Mouse (Mus musculus) embryonic facial prominence, embryonic 11.5 days (tissue): ENCODE data around the gene Slc22a5. TPM values are rescaled to one million over a fixed set of nuclear protein-coding genes. Genes with fewer than 3 reads are reported as not detected.
A peak's percentile ranks its signal among the peaks of the same experiment; 100 is the strongest.
"Not testable (repeated sequence)": the region's sequence is repeated elsewhere in the genome, so short reads cannot be mapped to it uniquely, and the experiment has no call there.

Experiments used
- ATAC-seq: fragments of 200-750 bp; cut with Nextera tagmentation; replicated peaks from 2 replicates; pipeline ENCODE4 v1.8.0; 2017; ENCODE audit warnings: low read depth; ENCODE audit not compliant: insufficient number of reproducible peaks, low FRiP score, low TSS enrichment
- DNase-seq: peaks from one replicate; pipeline ENCODE4 v3.0.0-alpha.2; 2015; ENCODE audit warnings: low spot score
- H3K27ac ChIP-seq: fragments of 300-500 bp; sonication (generic); replicated peaks from 2 replicates; pipeline ENCODE4 v1.5.1; 2014; ENCODE audit warnings: mild to moderate bottlenecking, low read depth, low read length, control low read depth
- H3K27me3 ChIP-seq: fragments of 300-500 bp; sonication (generic); 2 replicates; pipeline ENCODE4 v1.6.1; 2014; ENCODE audit warnings: mild to moderate bottlenecking, low read length, moderate library complexity, mixed read lengths; ENCODE audit not compliant: control insufficient read depth, insufficient read depth
- H3K36me3 ChIP-seq: fragments of 300-500 bp; sonication (generic); replicated peaks from 2 replicates; pipeline ENCODE4 v1.6.1; 2014; ENCODE audit warnings: low read depth, mild to moderate bottlenecking, low read length, moderate library complexity, mixed read lengths; ENCODE audit not compliant: control insufficient read depth, insufficient read depth
- H3K4me1 ChIP-seq: fragments of 300-500 bp; sonication (generic); 2 replicates; pipeline ENCODE4 v1.6.1; 2014; ENCODE audit warnings: low read length, mixed read lengths; ENCODE audit not compliant: control insufficient read depth, insufficient read depth
- H3K4me2 ChIP-seq: fragments of 300-500 bp; sonication (generic); 2 replicates; pipeline ENCODE4 v1.6.1; 2014; ENCODE audit warnings: low read depth, mild to moderate bottlenecking, control low read depth, low read length, moderate library complexity
- H3K4me3 ChIP-seq: fragments of 300-500 bp; sonication (generic); 2 replicates; pipeline ENCODE4 v1.5.1; 2014; ENCODE audit warnings: low read depth, low read length, control low read depth
- H3K9ac ChIP-seq: fragments of 300-500 bp; sonication (generic); replicated peaks from 2 replicates; pipeline ENCODE4 v1.6.1; 2014; ENCODE audit warnings: mild to moderate bottlenecking, control low read depth, low read length
- H3K9me3 ChIP-seq: fragments of 300-500 bp; sonication (generic); replicated peaks from 2 replicates; pipeline ENCODE4 v1.6.1; 2016; ENCODE audit warnings: mild to moderate bottlenecking, low read length, inconsistent platforms, mixed read lengths; ENCODE audit not compliant: control insufficient read depth
- WGBS: fragments of 180-500 bp; shearing (Covaris S2); extraction: QIAGEN DNeasy Blood & Tissue Kit; methylation state at CpG from one replicate; pipeline ENCODE4 v1.1.7; 2014; 5-methylcytosine and 5-hydroxymethylcytosine counted together
- polyA plus RNA-seq: library from polyadenylated mRNA; unstranded; fragments of >200 nt; fragmentation: Nextera tagmentation; extraction: Ambion mirVana; gene quantifications from 2 replicates; pipeline ENCODE4 v1.2.1, GENCODE M21; 2014

Slc22a5 gene
- polyA plus RNA-seq, 1 experiment from 2014 or later: 8.4 TPM

GRCm38 (mm10) chr11:53858761-53859580, 32.5 kb downstream of the Slc22a5 start, which contains the start of gene Gm12216:
Gene Gm12216 (minus strand): TSS chr11:53859256.
- H3K9ac ChIP-seq: peak within 1 kb of the TSS; percentile 50
- WGBS: 11% methylated on average over 39 of the region's 50 CpGs
- not testable (repeated sequence) for ATAC-seq, H3K27me3 ChIP-seq, H3K36me3 ChIP-seq, H3K27ac ChIP-seq, H3K4me1 ChIP-seq, H3K9me3 ChIP-seq
- peak; percentile 26 for DNase-seq
- H3K4me3 ChIP-seq: peak within 1 kb of the TSS; percentile 38
- peak within 1 kb of the TSS; percentile 70 for H3K4me2 ChIP-seq

- Histone ChIP-seq H3K9me3 (no peaks in the 10 kb centered on the region), H3K4me1 (no peaks in the 10 kb centered on the region; the same call in 1 of the 2 replicates), H3K4me3 (no peak overlapping the region), H3K36me3 (no peaks in the 10 kb centered on the region), H3K27me3 (no peaks in the 10 kb centered on the region), H3K9ac (no peak overlapping the region), H3K27ac (no peak overlapping the region), H3K4me2 (no peak overlapping the region)
- no peak for ATAC-seq
- no peak for DNase-seq
- WGBS: 81% methylated on average over 6 of the region's 6 CpGs
These were observed 33.3 kb downstream of the Slc22a5 start for GRCm38 (mm10) chr11:53858058-53858760.

GRCm38 (mm10) chr11:53853665-53854064, 37.8 kb downstream of the Slc22a5 start:
- Histone ChIP-seq H3K4me2 (no peak overlapping the region), H3K27ac (no peak overlapping the region), H3K36me3 (no peaks in the 10 kb centered on the region), H3K27me3 (no peaks in the 10 kb centered on the region), H3K4me1 (no peaks in the 10 kb centered on the region; the same call in 1 of the 2 replicates), H3K9me3 (no peaks in the 10 kb centered on the region), H3K9ac (no peak overlapping the region), H3K4me3 (no peak overlapping the region)
- ATAC-seq: no peak
- peak; percentile 26 for DNase-seq
- 35% methylated on average over 5 of the region's 5 CpGs for WGBS

- no peak for DNase-seq
- H3K27ac ChIP-seq: no peak overlapping the region
- H3K9ac ChIP-seq: no peak overlapping the region
- no peak overlapping the region for H3K4me2 ChIP-seq
- no peaks in the 10 kb centered on the region for H3K9me3 ChIP-seq
- H3K4me1 ChIP-seq: no peaks in the 10 kb centered on the region; the same call in 1 of the 2 replicates
- ATAC-seq: no peak
- no peak overlapping the region for H3K4me3 ChIP-seq
- 41% methylated on average over 5 of the region's 5 CpGs for WGBS
- H3K27me3 ChIP-seq: no peaks in the 10 kb centered on the region
- no peaks in the 10 kb centered on the region for H3K36me3 ChIP-seq
These were observed 39.7 kb downstream of the Slc22a5 start for GRCm38 (mm10) chr11:53851795-53852194.

- no peak overlapping the region for H3K4me2 ChIP-seq
- H3K4me1 ChIP-seq: no peaks in the 10 kb centered on the region; the same call in 1 of the 2 replicates
- H3K9me3 ChIP-seq: no peaks in the 10 kb centered on the region
- no peaks in the 10 kb centered on the region for H3K36me3 ChIP-seq
- H3K9ac ChIP-seq: no peak overlapping the region
- peak; percentile 59; the same call in 1 of the 2 replicates for ATAC-seq
- no peak overlapping the region for H3K4me3 ChIP-seq
- 32% methylated on average over 9 of the region's 9 CpGs for WGBS
- no peaks in the 10 kb centered on the region for H3K27me3 ChIP-seq
- peak; percentile 82 for DNase-seq
- no peak overlapping the region for H3K27ac ChIP-seq
These were observed 41.7 kb downstream of the Slc22a5 start for GRCm38 (mm10) chr11:53849588-53850320.

- Histone ChIP-seq H3K27ac (no peak overlapping the region), H3K9ac (no peak overlapping the region), H3K4me3 (no peak overlapping the region), H3K4me2 (no peak overlapping the region), H3K9me3 (no peaks in the 10 kb centered on the region), H3K27me3 (no peaks in the 10 kb centered on the region), H3K4me1 (no peaks in the 10 kb centered on the region), H3K36me3 (no peaks in the 10 kb centered on the region)
- WGBS: 84% methylated on average over 6 of the region's 6 CpGs
- DNase-seq (no peak), ATAC-seq (no peak)
These were observed 45.8 kb downstream of the Slc22a5 start for GRCm38 (mm10) chr11:53845680-53846079.

GRCm38 (mm10) chr11:53843106-53843505, 48.4 kb downstream of the Slc22a5 start:
- no peak overlapping the region for H3K27ac ChIP-seq
- no peak overlapping the region for H3K4me2 ChIP-seq
- no peaks in the 10 kb centered on the region for H3K27me3 ChIP-seq
- H3K9ac ChIP-seq: no peak overlapping the region
- H3K4me1 ChIP-seq: no peaks in the 10 kb centered on the region
- H3K9me3 ChIP-seq: no peaks in the 10 kb centered on the region
- H3K4me3 ChIP-seq: no peak overlapping the region
- DNase-seq (peak; percentile 49), ATAC-seq (no peak)
- 50% methylated on average over 10 of the region's 10 CpGs for WGBS
- no peaks in the 10 kb centered on the region for H3K36me3 ChIP-seq
